Mouse (Mus musculus) urinary bladder, adult 2 months (tissue): ENCODE data around the gene Foxs1. TPM values are rescaled to one million over a fixed set of nuclear protein-coding genes. Genes with fewer than 3 reads are reported as not detected.

Source experiments
- DNase-seq: peaks from one replicate; pipeline ENCODE4 v3.0.0; 2022; ENCODE audit warnings: low spot score
- polyA plus RNA-seq: library from polyadenylated mRNA; depleted of rRNA; stranded (reverse); fragments of >200 nt; gene quantifications from 2 replicates; pipeline ENCODE4 v1.2.3, GENCODE M21; 2012; rRNA removed

Foxs1 gene
- polyA plus RNA-seq, 1 experiment, result 1.9 TPM

- no peak for DNase-seq
These were observed 29.4 kb downstream of the Foxs1 start for GRCm38 (mm10) chr2:152903586-152903985.

- DNase-seq, result no peak
These were observed 30.4 kb downstream of the Foxs1 start for GRCm38 (mm10) chr2:152902658-152903057.

GRCm38 (mm10) chr2:152901296-152901695, 31.7 kb downstream of the Foxs1 start:
- no peak for DNase-seq

GRCm38 (mm10) chr2:152899011-152899410, 34.0 kb downstream of the Foxs1 start:
- DNase-seq, result no peak

GRCm38 (mm10) chr2:152896926-152897325, 36.1 kb downstream of the Foxs1 start:
- DNase-seq, result no peak

GRCm38 (mm10) chr2:152895834-152896233, 37.2 kb downstream of the Foxs1 start:
- no peak for DNase-seq

GRCm38 (mm10) chr2:152888774-152889173, 44.2 kb downstream of the Foxs1 start:
- no peak for DNase-seq

GRCm38 (mm10) chr2:152887230-152887629, 45.8 kb downstream of the Foxs1 start:
- DNase-seq, result no peak

- DNase-seq, result no peak
These were observed 48.8 kb downstream of the Foxs1 start for GRCm38 (mm10) chr2:152884101-152884645.

Other genes with a start within 250 kb of the Foxs1 start
- 17.1 and 17.8 TPM in 2 replicates for gene Mcts2, start 246.2 kb downstream of the Foxs1 start, polyA plus RNA-seq
- 416 and 633 TPM in 2 replicates for gene Id1, start 197.0 kb downstream of the Foxs1 start, polyA plus RNA-seq
- 9.6 and 10.0 TPM in 2 replicates for gene Cox4i2, start 179.0 kb downstream of the Foxs1 start, polyA plus RNA-seq
- 76.7 and 88.6 TPM in 2 replicates for gene Bcl2l1, start 101.5 kb downstream of the Foxs1 start, polyA plus RNA-seq
- 3.0 and 3.2 TPM in 2 replicates for gene Tpx2, start 85.2 kb downstream of the Foxs1 start, polyA plus RNA-seq
- 0.34 and 0.63 TPM in 2 replicates for gene Mylk2, start 21.9 kb downstream of the Foxs1 start, polyA plus RNA-seq
- gene Dusp15, start 18.5 kb upstream of the Foxs1 start, polyA plus RNA-seq, result 0.13 and 0.61 TPM in 2 replicates
- 0.04 and 0.12 TPM in 2 replicates for gene Ttll9, start 29.3 kb upstream of the Foxs1 start, polyA plus RNA-seq
- 96.1 and 115 TPM in 2 replicates for gene Pdrg1, start 82.2 kb upstream of the Foxs1 start, polyA plus RNA-seq
- gene Xkr7, start 98.6 kb upstream of the Foxs1 start, polyA plus RNA-seq, result 0.03 and 0.04 TPM in 2 replicates
- 12.4 and 15.5 TPM in 2 replicates for gene Ccm2l, start 132.7 kb upstream of the Foxs1 start, polyA plus RNA-seq
- gene Hck, start 175.3 kb upstream of the Foxs1 start, polyA plus RNA-seq, result 4.0 and 4.3 TPM in 2 replicates
- gene Tm9sf4, start 228.1 kb upstream of the Foxs1 start, polyA plus RNA-seq, result 32.9 and 40.1 TPM in 2 replicates